Mouse (Mus musculus): ENCODE results near the gene Prim2. TPM values are rescaled to one million over a fixed set of nuclear protein-coding genes. Genes with fewer than 3 reads are reported as not detected.

Prim2 gene
- polyA plus RNA-seq, 2 experiments: 32.5 to 34.1 TPM

DNA sequence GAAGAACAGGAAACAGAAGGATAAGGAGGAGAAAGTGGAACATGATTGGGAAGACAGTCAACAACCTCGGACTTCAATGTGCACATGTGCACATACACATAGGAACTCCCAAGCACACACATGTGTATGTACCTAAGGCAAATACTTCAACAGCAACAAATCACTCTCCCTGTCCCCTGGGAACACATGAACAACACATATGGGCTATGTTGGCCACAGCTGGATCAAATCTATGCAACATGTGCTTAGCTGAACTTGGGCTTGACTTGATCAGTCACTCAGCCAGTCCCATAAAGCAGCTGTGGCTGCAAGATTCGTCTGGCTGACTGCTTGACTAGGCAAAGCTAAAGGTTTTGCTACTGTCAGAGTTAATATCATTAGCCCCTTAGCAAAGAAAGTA lies 19.2 kb upstream of the Prim2 start:
- Histone ChIP-seq H3K9me3 (ENCODE audit: control insufficient read depth, low read length) (no peaks in the 10 kb centered on the region), H3K4me3 (replicated peaks; ENCODE audit: low read length) (no peak overlapping the region), H3K36me3 (ENCODE audit: control insufficient read depth, insufficient read depth, low read length) (no peaks in the 10 kb centered on the region), H3K27ac (replicated peaks; ENCODE audit: low read depth, low read length) (no peak overlapping the region), H3K4me1 (ENCODE audit: control insufficient read depth, insufficient read depth, low read length) (peaks cover 3% of the 10 kb centered on the region; the same call in 1 of the 2 replicates), H3K9ac (ENCODE audit: low read depth, low read length, severe bottlenecking) (no peak overlapping the region), H3K27me3 (ENCODE audit: control insufficient read depth, insufficient read depth, low read length) (no peaks in the 10 kb centered on the region), H3K4me2 (replicated peaks; ENCODE audit: low read depth, low read length, severe bottlenecking) (no peak overlapping the region)
- TF ChIP-seq POLR2A (IDR thresholded peaks at IDR 0.05; ENCODE audit: borderline replicate concordance, extremely low read depth, insufficient read depth, insufficient read length): no peak
- DNase-seq (ENCODE audit: low spot score) (no peak), ATAC-seq (ENCODE audit: low FRiP score, low read depth) (no peak)
- WGBS: 33% methylated on average over 2 of the region's 2 CpGs

DNA sequence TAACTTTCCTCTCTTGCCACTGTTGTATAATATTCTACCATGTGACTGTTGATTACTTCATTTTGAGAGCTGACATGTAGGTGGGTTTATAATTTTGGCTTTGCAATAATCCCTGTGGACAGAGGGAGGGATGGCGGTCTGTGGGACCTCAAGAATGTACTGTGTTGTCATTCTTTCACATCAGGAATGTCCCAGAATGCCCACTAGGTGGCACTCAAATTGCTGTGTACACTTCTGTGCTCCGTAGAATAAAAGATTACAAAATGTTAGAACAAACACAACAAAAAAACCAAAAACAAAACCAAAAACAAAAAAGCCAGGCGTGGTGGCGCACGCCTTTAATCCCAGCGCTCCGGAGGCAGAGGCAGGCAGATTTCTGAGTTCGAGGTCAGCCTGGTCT lies 14.9 kb upstream of the Prim2 start:
- Histone ChIP-seq H3K9me3 (ENCODE audit: control insufficient read depth, low read length) (no peaks in the 10 kb centered on the region), H3K4me1 (ENCODE audit: control insufficient read depth, insufficient read depth, low read length) (peaks cover 3% of the 10 kb centered on the region; the same call in 1 of the 2 replicates), H3K27me3 (ENCODE audit: control insufficient read depth, insufficient read depth, low read length) (no peaks in the 10 kb centered on the region), H3K4me3 (replicated peaks; ENCODE audit: low read length) (no peak overlapping the region), H3K9ac (ENCODE audit: low read depth, low read length, severe bottlenecking) (no peak overlapping the region), H3K4me2 (replicated peaks; ENCODE audit: low read depth, low read length, severe bottlenecking) (no peak overlapping the region), H3K27ac (replicated peaks; ENCODE audit: low read depth, low read length) (no peak overlapping the region), H3K36me3 (ENCODE audit: control insufficient read depth, insufficient read depth, low read length) (no peaks in the 10 kb centered on the region)
- no peak for TF ChIP-seq POLR2A (IDR thresholded peaks at IDR 0.05; ENCODE audit: borderline replicate concordance, extremely low read depth, insufficient read depth, insufficient read length)
- DNase-seq (ENCODE audit: low spot score): no peak
- no peak for ATAC-seq (ENCODE audit: low FRiP score, low read depth)
- 67% methylated on average over 8 of the region's 8 CpGs for WGBS

DNA sequence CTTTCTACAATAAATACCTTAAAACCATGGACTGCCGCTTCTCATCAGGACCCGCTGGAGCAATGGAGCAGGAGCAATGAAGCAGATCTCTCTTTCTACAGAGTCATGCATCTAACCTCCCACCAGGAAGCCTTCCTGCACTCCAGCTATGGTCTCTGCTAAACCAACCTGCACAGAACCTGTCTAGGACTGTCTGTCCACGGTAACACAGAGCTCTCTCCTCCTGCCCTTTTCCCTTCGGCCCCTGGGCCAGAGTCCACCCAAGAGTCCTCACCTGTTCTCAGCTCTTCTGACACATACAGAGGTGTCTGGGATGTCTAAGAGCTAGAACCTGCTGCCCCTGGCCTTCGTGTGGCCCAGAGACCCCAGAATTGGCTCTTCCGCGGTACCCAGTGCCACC lies 11.3 kb upstream of the Prim2 start:
- Histone ChIP-seq H3K36me3 (ENCODE audit: control insufficient read depth, insufficient read depth, low read length) (no peaks in the 10 kb centered on the region), H3K4me3 (replicated peaks; ENCODE audit: low read length) (no peak overlapping the region), H3K27ac (replicated peaks; ENCODE audit: low read depth, low read length) (no peak overlapping the region), H3K4me1 (ENCODE audit: control insufficient read depth, insufficient read depth, low read length) (no peaks in the 10 kb centered on the region), H3K9me3 (ENCODE audit: control insufficient read depth, low read length) (no peaks in the 10 kb centered on the region), H3K9ac (ENCODE audit: low read depth, low read length, severe bottlenecking) (no peak overlapping the region), H3K4me2 (replicated peaks; ENCODE audit: low read depth, low read length, severe bottlenecking) (no peak overlapping the region), H3K27me3 (ENCODE audit: control insufficient read depth, insufficient read depth, low read length) (no peaks in the 10 kb centered on the region)
- no peak for DNase-seq (ENCODE audit: low spot score)
- ATAC-seq (ENCODE audit: low FRiP score, low read depth): no peak
- 83% methylated on average over 7 of the region's 7 CpGs for WGBS
- no peak for TF ChIP-seq POLR2A (IDR thresholded peaks at IDR 0.05; ENCODE audit: borderline replicate concordance, extremely low read depth, insufficient read depth, insufficient read length)

DNA sequence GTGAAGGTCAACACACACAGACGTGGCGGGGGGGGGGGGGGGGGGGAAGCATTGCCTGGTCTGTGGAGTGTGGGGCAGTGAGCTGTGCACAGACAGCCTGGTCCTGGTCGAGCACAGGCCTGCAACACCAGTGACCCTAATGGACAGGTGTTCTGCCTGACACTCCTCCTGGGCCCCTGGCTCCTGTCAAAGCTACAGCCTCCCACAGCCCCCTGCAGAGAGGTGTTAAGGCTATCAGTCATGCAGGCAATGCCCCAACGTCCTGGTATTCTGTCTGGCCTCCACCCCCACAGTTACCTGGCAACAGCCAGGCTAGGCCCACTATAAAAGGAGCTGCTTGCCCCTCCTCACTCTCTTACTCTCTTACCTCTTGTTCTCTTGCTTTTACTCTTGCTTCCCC lies 10.8 kb upstream of the Prim2 start:
- 20% methylated on average over 2 of the region's 4 CpGs for WGBS
- no peak overlapping the region for H3K27ac ChIP-seq (replicated peaks; ENCODE audit: low read depth, low read length)
- ATAC-seq (ENCODE audit: low FRiP score, low read depth): no peak
- no peak overlapping the region for H3K4me3 ChIP-seq (replicated peaks; ENCODE audit: low read length)
- no peaks in the 10 kb centered on the region for H3K4me1 ChIP-seq (ENCODE audit: control insufficient read depth, insufficient read depth, low read length)
- no peak overlapping the region for H3K4me2 ChIP-seq (replicated peaks; ENCODE audit: low read depth, low read length, severe bottlenecking)
- no peaks in the 10 kb centered on the region for H3K36me3 ChIP-seq (ENCODE audit: control insufficient read depth, insufficient read depth, low read length)
- TF ChIP-seq POLR2A (IDR thresholded peaks at IDR 0.05; ENCODE audit: borderline replicate concordance, extremely low read depth, insufficient read depth, insufficient read length): no peak
- H3K9ac ChIP-seq (ENCODE audit: low read depth, low read length, severe bottlenecking): no peak overlapping the region
- no peaks in the 10 kb centered on the region for H3K9me3 ChIP-seq (ENCODE audit: control insufficient read depth, low read length)
- no peaks in the 10 kb centered on the region for H3K27me3 ChIP-seq (ENCODE audit: control insufficient read depth, insufficient read depth, low read length)
- no peak for DNase-seq (ENCODE audit: low spot score)

DNA sequence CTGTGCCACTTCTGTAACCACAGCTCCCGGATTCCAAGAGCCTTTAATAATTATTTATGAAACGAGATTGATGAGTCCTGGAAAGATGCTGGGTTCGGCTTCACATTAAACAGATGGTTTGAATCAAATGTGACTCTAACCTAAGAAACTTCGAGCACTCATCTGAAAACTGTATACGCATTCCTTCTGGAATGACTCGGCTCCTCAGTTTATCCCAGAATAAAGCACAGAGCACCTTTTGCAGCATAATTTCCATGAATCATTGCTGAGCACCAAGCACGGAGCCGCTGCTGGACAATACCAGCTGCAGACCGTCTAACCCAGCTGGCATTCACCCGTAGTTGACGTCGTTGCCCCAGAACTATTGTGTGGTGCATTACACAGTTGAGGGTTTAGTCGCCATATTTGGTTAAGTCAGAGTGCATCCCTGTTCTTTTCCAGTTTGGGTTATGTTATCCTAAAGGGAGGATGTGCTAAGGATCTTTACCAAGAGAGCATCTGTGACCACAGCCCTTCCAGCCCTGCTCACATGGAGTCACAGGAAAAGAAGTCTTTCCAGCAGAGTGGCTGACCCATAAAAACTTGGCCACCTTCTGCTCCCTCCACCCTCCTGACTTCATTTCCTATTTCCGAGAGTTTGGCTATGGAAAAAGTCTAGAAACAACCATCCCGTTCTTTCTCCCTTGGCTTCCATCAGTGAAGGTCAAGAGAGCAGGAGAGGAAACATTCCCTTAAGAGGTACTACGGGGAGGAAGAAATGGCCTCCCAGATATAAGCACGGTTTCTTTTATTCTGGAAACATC lies 3.8 kb upstream of the Prim2 start:
- TF ChIP-seq POLR2A (IDR thresholded peaks at IDR 0.05; ENCODE audit: borderline replicate concordance, extremely low read depth, insufficient read depth, insufficient read length): no peak
- DNase-seq (ENCODE audit: low spot score): no peak
- H3K4me1 ChIP-seq (ENCODE audit: control insufficient read depth, insufficient read depth, low read length): peaks cover 4% of the 10 kb centered on the region; the same call in 1 of the 2 replicates
- no peak overlapping the region for H3K4me3 ChIP-seq (replicated peaks; ENCODE audit: low read length)
- H3K27me3 ChIP-seq (ENCODE audit: control insufficient read depth, insufficient read depth, low read length): no peaks in the 10 kb centered on the region
- ATAC-seq (ENCODE audit: low FRiP score, low read depth): no peak
- no peak overlapping the region for H3K9ac ChIP-seq (ENCODE audit: low read depth, low read length, severe bottlenecking)
- no peaks in the 10 kb centered on the region for H3K36me3 ChIP-seq (ENCODE audit: control insufficient read depth, insufficient read depth, low read length)
- no peaks in the 10 kb centered on the region for H3K9me3 ChIP-seq (ENCODE audit: control insufficient read depth, low read length)
- no peak overlapping the region for H3K4me2 ChIP-seq (replicated peaks; ENCODE audit: low read depth, low read length, severe bottlenecking)
- H3K27ac ChIP-seq (replicated peaks; ENCODE audit: low read depth, low read length): no peak overlapping the region
- WGBS: 58% methylated on average over 17 of the region's 17 CpGs

All from limb, embryonic 14.5 days (tissue).